18 mouse cellular contexts compared by ENCODE assay signal in the genomic region with DNA sequence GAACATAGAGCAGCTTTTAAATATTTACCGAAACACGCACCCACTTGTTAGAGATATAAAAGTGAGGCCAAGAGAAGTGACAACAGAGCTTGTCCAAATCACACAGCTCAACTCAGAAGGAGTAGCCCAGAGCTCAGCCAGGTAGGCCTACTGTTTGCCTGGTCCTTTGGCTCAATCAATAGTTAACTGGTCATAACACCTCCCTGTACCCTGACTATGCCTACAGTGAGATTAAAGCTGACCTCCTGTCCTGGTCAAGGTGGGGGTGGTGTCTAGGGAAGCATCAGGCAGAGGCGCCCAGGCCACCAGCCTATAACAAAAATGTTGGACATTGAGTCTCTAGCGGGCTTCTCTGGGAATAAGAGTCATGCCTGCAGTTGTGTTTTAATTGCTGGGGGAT.
"Had no signal": no experiment of that assay in that cellular context is flagged by ENCODE, and none has a peak within 500 bp of the region (broad histone marks: within the 10 kb centered on the region; RNA-seq: fewer than 3 reads in every experiment).

No protein-coding gene starts in this region.

- H3K4me1 ChIP-seq: limb, embryonic 10.5 days; limb, embryonic 13.5 days; lung, embryonic 15.5 days; neural tube, embryonic 12.5 days; neural tube, embryonic 15.5 days had no signal

- H3K27ac ChIP-seq: kidney, postnatal 0 days; layer of hippocampus, adult 2 months; limb, embryonic 10.5 days; limb, embryonic 13.5 days; lung, embryonic 15.5 days; neural tube, embryonic 12.5 days; neural tube, embryonic 15.5 days had no signal

- H3K9ac ChIP-seq: limb, embryonic 13.5 days; lung, embryonic 15.5 days; neural tube, embryonic 12.5 days; neural tube, embryonic 15.5 days had no signal

- H3K4me3 ChIP-seq: layer of hippocampus, adult 2 months; limb, embryonic 10.5 days; limb, embryonic 13.5 days; lung, embryonic 15.5 days; neural tube, embryonic 12.5 days; neural tube, embryonic 15.5 days had no signal

- H3K36me3 ChIP-seq: limb, embryonic 10.5 days; limb, embryonic 13.5 days; lung, embryonic 15.5 days; neural tube, embryonic 12.5 days; neural tube, embryonic 15.5 days had no signal

- H3K4me2 ChIP-seq: limb, embryonic 13.5 days; lung, embryonic 15.5 days; midbrain, embryonic 11.5 days; neural tube, embryonic 12.5 days; neural tube, embryonic 15.5 days had no signal

- DNase-seq: kidney, adult 2 months; kidney, postnatal 25 days; layer of hippocampus, adult 9-11 months; lung, adult 18-20 months; lung, postnatal 10 days; lung, postnatal 4 days; midbrain, embryonic 14.5 days; thymus, adult 18-20 months; thymus, postnatal 36 days had no signal

- H3K27me3 ChIP-seq: limb, embryonic 13.5 days; lung, embryonic 15.5 days; neural tube, embryonic 12.5 days; neural tube, embryonic 15.5 days had no signal

- ATAC-seq: intestine, postnatal 0 days had no signal

- H3K9me3 ChIP-seq: limb, embryonic 10.5 days; limb, embryonic 13.5 days; lung, embryonic 15.5 days; neural tube, embryonic 12.5 days; neural tube, embryonic 15.5 days had no signal
